Mouse (Mus musculus) brain, embryonic 14.5 days (tissue): ENCODE measurements around the gene Zfp146.

ENCODE experiments used
- CTCF ChIP-seq: fragments of 200-500 bp; IDR thresholded peaks from 2 replicates; pipeline ENCODE4 v1.5.1; 2012; ENCODE audit warnings: inconsistent platforms, mild to moderate bottlenecking, moderate library complexity, borderline replicate concordance; ENCODE audit not compliant: insufficient read depth, insufficient read length; ENCODE audit errors: extremely low read depth
- POLR2A ChIP-seq: fragments of 200-500 bp; IDR thresholded peaks from 2 replicates; pipeline ENCODE4 v1.6.1; 2012; ENCODE audit warnings: mild to moderate bottlenecking, inconsistent platforms, borderline replicate concordance; ENCODE audit not compliant: poor library complexity, insufficient read depth, insufficient read length, severe bottlenecking; ENCODE audit errors: extremely low read depth

DNA sequence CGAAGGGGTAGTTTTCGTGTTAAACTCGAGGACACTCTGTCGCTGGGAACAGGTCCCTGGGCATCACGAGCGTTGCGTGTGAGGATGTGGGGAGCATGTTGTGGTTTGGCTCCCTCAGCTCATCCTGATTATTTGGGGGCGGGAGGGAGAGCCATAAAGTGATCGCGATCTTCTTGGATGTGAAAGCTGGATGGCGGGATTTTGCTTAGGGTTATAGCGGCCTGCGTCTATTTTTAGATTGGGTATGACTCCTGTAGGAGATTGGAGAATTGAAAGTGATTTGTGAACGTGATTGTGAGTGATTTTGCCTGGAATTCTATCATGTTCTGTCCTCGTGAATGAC lies 47.4 kb downstream of the Zfp146 start:
- TF ChIP-seq POLR2A: no peak
- no peak for TF ChIP-seq CTCF
